Mouse (Mus musculus): ENCODE results near the gene Rora. TPM values are rescaled to one million over a fixed set of nuclear protein-coding genes. Genes with fewer than 3 reads are reported as not detected.

The Rora gene
- polyA plus RNA-seq, 1 experiment from 2014 or later: 9.4 TPM

DNA sequence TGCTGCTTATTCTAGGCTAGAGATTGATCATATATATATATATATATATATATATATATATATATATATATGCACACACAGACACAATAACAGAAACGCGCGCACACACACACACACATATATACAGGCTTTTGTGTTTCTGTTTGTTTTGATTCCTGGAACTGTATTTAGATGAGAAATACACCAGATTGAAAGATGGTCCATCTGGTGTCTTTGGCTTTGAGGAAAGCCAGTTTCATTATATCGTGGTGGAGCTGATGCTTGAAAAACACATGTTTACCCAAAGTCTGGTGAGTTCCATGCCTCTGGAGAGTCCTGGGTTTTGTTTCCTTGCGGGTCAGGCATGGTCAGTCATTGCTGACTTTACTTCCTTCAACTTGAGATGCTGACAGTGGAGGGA, 169.7 kb downstream of the Rora start:
- WGBS: 88% methylated on average over 5 of the region's 5 CpGs
- H3K9me3 ChIP-seq (ENCODE audit: low read length): no peaks in the 10 kb centered on the region
- H3K27ac ChIP-seq (ENCODE audit: low read length): no peak overlapping the region
- peaks cover 26% of the 10 kb centered on the region for H3K4me1 ChIP-seq (ENCODE audit: insufficient read depth, low read length)
- no peaks in the 10 kb centered on the region for H3K36me3 ChIP-seq (ENCODE audit: insufficient read depth, low read length)
- no peak overlapping the region for H3K4me2 ChIP-seq (replicated peaks; ENCODE audit: low read depth, low read length)
- H3K27me3 ChIP-seq (ENCODE audit: insufficient read depth, low read length): no peaks in the 10 kb centered on the region
- no peak for ATAC-seq (ENCODE audit: low FRiP score, low TSS enrichment)
- H3K4me3 ChIP-seq (ENCODE audit: low read length): no peak overlapping the region
- H3K9ac ChIP-seq (replicated peaks; ENCODE audit: low read length): no peak overlapping the region

DNA sequence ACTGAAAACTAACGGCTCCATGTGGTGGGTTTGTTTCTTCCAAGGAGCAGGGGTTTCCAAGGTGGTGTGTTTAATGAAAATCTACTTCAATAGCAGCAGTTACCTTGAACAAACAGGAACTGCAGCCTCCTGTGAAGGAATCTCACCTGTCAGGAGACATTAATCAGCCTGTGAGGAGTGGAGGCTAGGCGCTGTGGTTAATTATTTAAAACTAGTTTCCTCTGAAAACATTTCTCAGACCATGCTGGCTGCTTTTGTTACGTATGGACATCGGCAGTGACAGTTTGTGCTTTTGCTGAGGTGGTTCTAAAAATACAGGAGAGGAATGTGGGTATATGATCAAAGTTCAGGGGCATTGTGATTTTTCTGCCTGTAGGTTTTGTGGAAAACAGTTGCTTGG, 171.5 kb downstream of the Rora start:
- Histone ChIP-seq H3K4me1 (ENCODE audit: insufficient read depth, low read length) (peaks cover 26% of the 10 kb centered on the region), H3K27me3 (ENCODE audit: insufficient read depth, low read length) (no peaks in the 10 kb centered on the region), H3K4me2 (replicated peaks; ENCODE audit: low read depth, low read length) (0 out of 2 replicates have a peak overlapping the region, but pooled peaks have one; percentile 16), H3K4me3 (ENCODE audit: low read length) (no peak overlapping the region), H3K36me3 (ENCODE audit: insufficient read depth, low read length) (no peaks in the 10 kb centered on the region), H3K9me3 (ENCODE audit: low read length) (no peaks in the 10 kb centered on the region), H3K27ac (ENCODE audit: low read length) (peak overlapping the region; percentile 31), H3K9ac (replicated peaks; ENCODE audit: low read length) (no peak overlapping the region)
- ATAC-seq (ENCODE audit: low FRiP score, low TSS enrichment): peak; percentile 67
- 16% methylated on average over 4 of the region's 4 CpGs for WGBS

DNA sequence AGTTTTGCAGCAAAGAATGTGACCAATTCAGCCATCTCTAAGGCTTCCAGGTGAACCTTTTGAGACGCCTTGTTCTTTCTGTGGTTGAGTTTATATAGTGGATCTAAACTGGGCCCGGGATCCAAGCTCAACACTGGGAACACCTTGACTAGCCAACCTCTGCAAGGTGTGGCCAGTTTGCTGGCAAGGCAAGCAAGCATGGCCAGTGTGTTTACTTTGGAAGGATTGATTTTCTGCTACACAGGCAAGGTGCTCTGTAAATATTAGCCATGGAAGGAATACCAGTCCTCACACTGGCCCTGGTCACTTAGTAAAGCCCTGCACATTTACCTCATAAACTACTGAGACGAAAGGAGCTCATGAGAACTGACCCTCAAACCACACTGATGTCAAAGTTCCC, 172.3 kb downstream of the Rora start:
- Histone ChIP-seq H3K9me3 (ENCODE audit: low read length) (no peaks in the 10 kb centered on the region), H3K27me3 (ENCODE audit: insufficient read depth, low read length) (no peaks in the 10 kb centered on the region), H3K4me1 (ENCODE audit: insufficient read depth, low read length) (peaks cover 20% of the 10 kb centered on the region), H3K36me3 (ENCODE audit: insufficient read depth, low read length) (no peaks in the 10 kb centered on the region), H3K4me3 (ENCODE audit: low read length) (no peak overlapping the region), H3K27ac (ENCODE audit: low read length) (peak overlapping the region; percentile 31), H3K9ac (replicated peaks; ENCODE audit: low read length) (no peak overlapping the region), H3K4me2 (replicated peaks; ENCODE audit: low read depth, low read length) (no peak overlapping the region)
- ATAC-seq (ENCODE audit: low FRiP score, low TSS enrichment): peak; percentile 59
- 48% methylated on average over 3 of the region's 3 CpGs for WGBS

DNA sequence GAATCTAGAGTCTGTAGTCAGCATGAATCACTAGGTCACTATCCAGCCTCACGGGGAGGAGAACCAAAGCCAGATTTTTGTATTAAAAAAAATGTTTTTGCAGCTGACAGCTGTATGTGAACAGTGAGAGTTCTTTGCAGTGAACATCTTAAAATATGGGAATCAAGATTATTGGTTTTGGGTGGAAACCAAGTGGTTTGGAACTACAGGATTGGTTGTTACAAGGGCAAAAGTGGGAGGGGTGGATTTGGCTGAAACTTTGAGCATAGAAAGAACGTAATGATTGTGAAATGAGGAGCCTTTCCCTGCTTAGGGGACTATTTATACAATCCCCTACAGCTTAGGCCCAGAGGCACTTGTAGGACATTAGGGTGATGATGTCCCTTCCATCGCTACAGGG, 173.9 kb downstream of the Rora start:
- 60% methylated on average over 3 of the region's 3 CpGs for whole genome bisulfite sequencing
- Histone ChIP-seq H3K27ac (ENCODE audit: low read length) (no peak overlapping the region), H3K9ac (replicated peaks; ENCODE audit: low read length) (no peak overlapping the region), H3K4me2 (replicated peaks; ENCODE audit: low read depth, low read length) (no peak overlapping the region), H3K4me1 (ENCODE audit: insufficient read depth, low read length) (peaks cover 10% of the 10 kb centered on the region), H3K27me3 (ENCODE audit: insufficient read depth, low read length) (no peaks in the 10 kb centered on the region), H3K9me3 (ENCODE audit: low read length) (no peaks in the 10 kb centered on the region), H3K4me3 (ENCODE audit: low read length) (no peak overlapping the region), H3K36me3 (ENCODE audit: insufficient read depth, low read length) (no peaks in the 10 kb centered on the region)
- no peak for ATAC-seq (ENCODE audit: low FRiP score, low TSS enrichment)

DNA sequence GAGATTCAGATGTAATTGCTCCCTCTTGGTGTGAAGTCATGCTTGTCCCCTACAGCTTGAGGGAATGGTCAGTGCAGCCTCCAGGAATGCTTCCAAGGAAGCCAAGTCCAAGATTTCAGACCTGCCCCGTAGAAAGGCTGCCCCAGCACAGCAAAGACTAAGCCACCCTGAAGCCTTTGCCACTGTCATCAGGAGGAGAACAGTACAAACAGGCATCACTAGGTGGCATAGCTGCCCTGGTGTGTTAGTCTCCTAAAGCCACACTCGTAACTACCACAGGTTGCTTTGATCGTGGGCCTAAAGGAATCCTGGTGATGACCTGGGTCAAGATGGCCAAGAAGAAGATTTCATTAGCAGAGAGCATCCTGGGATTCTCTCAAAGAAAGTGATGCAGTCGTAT, 176.3 kb downstream of the Rora start:
- no peak overlapping the region for H3K4me3 ChIP-seq (ENCODE audit: low read length)
- no peaks in the 10 kb centered on the region for H3K36me3 ChIP-seq (ENCODE audit: insufficient read depth, low read length)
- 72% methylated on average over 4 of the region's 4 CpGs for WGBS
- peaks cover 12% of the 10 kb centered on the region for H3K4me1 ChIP-seq (ENCODE audit: insufficient read depth, low read length)
- H3K27me3 ChIP-seq (ENCODE audit: insufficient read depth, low read length): no peaks in the 10 kb centered on the region
- no peak overlapping the region for H3K9ac ChIP-seq (replicated peaks; ENCODE audit: low read length)
- H3K9me3 ChIP-seq (ENCODE audit: low read length): no peaks in the 10 kb centered on the region
- no peak overlapping the region for H3K4me2 ChIP-seq (replicated peaks; ENCODE audit: low read depth, low read length)
- ATAC-seq (ENCODE audit: low FRiP score, low TSS enrichment): no peak
- H3K27ac ChIP-seq (ENCODE audit: low read length): no peak overlapping the region

DNA sequence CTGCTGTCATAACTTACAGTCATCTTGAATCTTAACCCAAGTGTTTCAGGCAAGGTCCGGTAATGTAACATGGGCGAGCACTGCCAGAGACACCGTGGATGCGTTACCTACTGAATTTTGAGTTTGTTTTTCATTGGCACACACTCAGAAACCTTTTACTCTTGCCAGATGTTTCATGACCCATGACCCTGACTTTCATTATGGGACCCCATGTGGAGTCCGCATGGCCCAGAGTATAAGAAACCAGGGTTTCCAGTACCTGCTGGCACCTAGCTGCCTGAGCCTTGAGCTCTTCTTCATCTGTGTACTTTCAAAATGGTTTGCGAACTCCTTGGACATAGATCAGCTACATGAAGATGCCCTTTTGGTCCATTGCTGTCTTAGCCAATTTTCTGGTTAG, 179.7 kb downstream of the Rora start:
- Histone ChIP-seq H3K4me3 (ENCODE audit: low read length) (no peak overlapping the region), H3K27me3 (ENCODE audit: insufficient read depth, low read length) (no peaks in the 10 kb centered on the region), H3K4me1 (ENCODE audit: insufficient read depth, low read length) (0 out of 2 replicates have a peak, but pooled peaks cover 6% of the 10 kb centered on the region), H3K27ac (ENCODE audit: low read length) (no peak overlapping the region), H3K4me2 (replicated peaks; ENCODE audit: low read depth, low read length) (no peak overlapping the region), H3K9ac (replicated peaks; ENCODE audit: low read length) (no peak overlapping the region), H3K36me3 (ENCODE audit: insufficient read depth, low read length) (no peaks in the 10 kb centered on the region), H3K9me3 (ENCODE audit: low read length) (no peaks in the 10 kb centered on the region)
- ATAC-seq (ENCODE audit: low FRiP score, low TSS enrichment): no peak
- 88% methylated on average over 6 of the region's 6 CpGs for WGBS

DNA sequence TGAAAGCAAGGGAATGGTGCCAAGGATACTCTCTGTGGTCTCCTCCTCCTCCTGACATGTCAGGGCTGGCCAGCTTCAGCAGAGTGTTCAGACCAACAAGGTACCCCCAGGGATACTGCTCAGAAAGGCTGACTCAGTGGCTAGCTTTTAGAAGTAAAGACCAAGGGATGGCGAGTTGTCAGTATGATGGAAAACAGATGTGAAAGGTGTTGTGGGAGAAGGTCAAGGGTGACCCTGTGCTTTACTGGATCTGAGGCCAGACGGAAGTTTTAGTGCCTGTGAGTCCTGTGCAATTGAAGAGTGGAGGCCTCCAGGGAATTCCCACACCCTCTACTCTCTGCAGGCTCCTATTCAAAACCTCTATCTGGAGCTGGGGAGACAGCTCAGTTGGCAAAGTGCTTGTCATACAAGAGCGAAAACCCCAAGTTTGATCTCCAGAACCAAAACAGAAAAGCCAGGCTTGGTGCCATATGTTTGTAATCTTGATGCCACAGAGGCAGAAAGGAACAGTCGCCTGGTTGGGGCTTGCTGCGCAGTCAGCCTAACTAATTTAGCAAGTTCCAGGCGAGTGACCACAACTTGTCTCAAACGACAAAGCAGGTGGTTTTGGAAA, 181.6 kb downstream of the Rora start:
- Histone ChIP-seq H3K9ac (replicated peaks; ENCODE audit: low read length) (no peak overlapping the region), H3K36me3 (ENCODE audit: insufficient read depth, low read length) (no peaks in the 10 kb centered on the region), H3K4me2 (replicated peaks; ENCODE audit: low read depth, low read length) (no peak overlapping the region), H3K4me1 (ENCODE audit: insufficient read depth, low read length) (0 out of 2 replicates have a peak, but pooled peaks cover 6% of the 10 kb centered on the region), H3K4me3 (ENCODE audit: low read length) (no peak overlapping the region), H3K27ac (ENCODE audit: low read length) (no peak overlapping the region), H3K27me3 (ENCODE audit: insufficient read depth, low read length) (no peaks in the 10 kb centered on the region), H3K9me3 (ENCODE audit: low read length) (no peaks in the 10 kb centered on the region)
- ATAC-seq (ENCODE audit: low FRiP score, low TSS enrichment): no peak
- 51% methylated on average over 7 of the region's 7 CpGs for WGBS

DNA sequence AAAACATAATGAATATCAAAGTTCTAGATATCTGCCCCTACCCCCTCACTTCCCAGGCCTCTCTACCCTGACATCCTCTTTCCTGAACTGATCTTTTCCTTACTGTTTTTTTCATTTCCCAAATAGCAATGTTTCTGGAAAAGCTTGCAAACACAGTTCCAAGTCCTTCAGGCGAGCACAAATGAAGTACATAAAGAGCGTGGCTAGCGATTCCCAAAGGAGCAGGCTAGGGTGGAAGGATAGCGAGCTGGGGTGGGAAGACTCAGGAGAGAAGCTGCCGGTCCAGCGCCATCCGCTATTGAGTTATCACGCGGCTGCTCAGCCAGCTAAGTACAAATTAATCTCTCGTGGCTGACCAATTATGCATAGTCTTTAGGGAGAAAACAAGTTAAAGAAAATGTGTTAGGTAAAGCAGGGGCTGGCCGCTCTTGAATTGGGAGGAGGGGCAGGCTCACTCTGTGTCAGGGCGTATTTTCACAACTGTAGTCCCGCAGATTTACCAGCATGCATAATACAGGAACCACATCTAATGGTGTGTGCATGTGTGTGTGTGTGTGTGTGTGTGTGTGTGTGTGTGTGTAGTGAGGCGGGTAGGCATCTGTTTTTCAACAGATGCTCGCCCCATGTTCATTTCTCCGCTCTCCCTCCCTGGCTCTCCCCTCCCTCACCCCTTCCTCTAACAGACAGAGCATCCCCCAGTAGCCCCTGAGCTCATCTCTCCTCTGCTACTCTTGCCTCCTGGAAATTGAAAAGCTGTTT, 188.7 kb downstream of the Rora start:
- ATAC-seq (ENCODE audit: low FRiP score, low TSS enrichment): no peak
- H3K27me3 ChIP-seq (ENCODE audit: insufficient read depth, low read length): no peaks in the 10 kb centered on the region
- 73% methylated on average over 16 of the region's 16 CpGs for whole genome bisulfite sequencing

DNA sequence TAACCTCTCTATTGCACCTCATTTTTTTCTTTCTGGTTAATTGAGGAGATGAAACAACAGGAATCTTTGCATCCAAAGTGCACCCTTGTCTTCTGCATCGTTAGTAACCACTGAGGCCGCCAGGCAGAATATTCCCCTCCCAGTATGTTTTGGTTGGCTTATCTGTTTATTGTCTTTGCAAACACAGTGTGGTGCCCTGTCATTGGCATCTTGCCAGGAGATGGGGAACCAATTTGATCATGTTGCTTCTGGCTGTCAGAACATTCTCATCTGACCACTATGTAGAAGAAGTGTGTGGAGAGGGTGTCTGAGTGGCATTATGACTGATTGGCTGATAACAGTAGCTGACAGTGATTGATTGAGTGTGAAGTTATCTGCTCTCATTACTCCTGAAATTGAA, 192.0 kb downstream of the Rora start:
- no peak overlapping the region for H3K9ac ChIP-seq (replicated peaks; ENCODE audit: low read length)
- no peak overlapping the region for H3K4me3 ChIP-seq (ENCODE audit: low read length)
- no peaks in the 10 kb centered on the region for H3K27me3 ChIP-seq (ENCODE audit: insufficient read depth, low read length)
- no peak overlapping the region for H3K4me2 ChIP-seq (replicated peaks; ENCODE audit: low read depth, low read length)
- no peaks in the 10 kb centered on the region for H3K36me3 ChIP-seq (ENCODE audit: insufficient read depth, low read length)
- no peaks in the 10 kb centered on the region for H3K9me3 ChIP-seq (ENCODE audit: low read length)
- 55% methylated on average over 2 of the region's 2 CpGs for WGBS
- ATAC-seq (ENCODE audit: low FRiP score, low TSS enrichment): no peak
- H3K4me1 ChIP-seq (ENCODE audit: insufficient read depth, low read length): no peaks in the 10 kb centered on the region
- no peak overlapping the region for H3K27ac ChIP-seq (ENCODE audit: low read length)

More for the DNA sequence above, 188.7 kb downstream of the Rora start:
- H3K27ac ChIP-seq (ENCODE audit: low read length): no peak overlapping the region
- no peak overlapping the region for H3K9ac ChIP-seq (replicated peaks; ENCODE audit: low read length)
- H3K4me3 ChIP-seq (ENCODE audit: low read length): no peak overlapping the region
- no peak overlapping the region for H3K4me2 ChIP-seq (replicated peaks; ENCODE audit: low read depth, low read length)
- no peaks in the 10 kb centered on the region for H3K36me3 ChIP-seq (ENCODE audit: insufficient read depth, low read length)
- H3K4me1 ChIP-seq (ENCODE audit: insufficient read depth, low read length): no peaks in the 10 kb centered on the region
- no peaks in the 10 kb centered on the region for H3K9me3 ChIP-seq (ENCODE audit: low read length)

DNA sequence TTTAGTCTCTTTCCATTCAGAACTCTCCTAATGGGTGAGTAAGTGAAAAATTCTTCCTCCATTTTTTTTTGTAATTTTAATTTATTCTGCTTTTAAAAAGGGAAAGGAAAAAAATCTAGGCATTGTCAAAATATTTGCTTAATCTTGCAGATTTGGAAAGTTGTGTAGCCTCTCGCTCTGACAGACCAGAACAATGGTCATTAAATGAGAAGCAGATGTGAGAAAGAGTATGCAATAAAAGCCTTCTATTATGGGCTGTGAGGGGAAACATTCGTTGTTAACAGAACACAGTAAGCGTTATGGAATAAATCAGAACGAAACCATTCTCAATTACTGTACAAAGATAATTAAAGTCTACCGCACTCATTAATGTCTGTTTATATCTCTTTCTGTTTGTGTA, 196.7 kb downstream of the Rora start:
- ATAC-seq (ENCODE audit: low FRiP score, low TSS enrichment): no peak
- Histone ChIP-seq H3K4me2 (replicated peaks; ENCODE audit: low read depth, low read length) (no peak overlapping the region), H3K4me1 (ENCODE audit: insufficient read depth, low read length) (no peaks in the 10 kb centered on the region), H3K27me3 (ENCODE audit: insufficient read depth, low read length) (no peaks in the 10 kb centered on the region), H3K9me3 (ENCODE audit: low read length) (no peaks in the 10 kb centered on the region), H3K4me3 (ENCODE audit: low read length) (no peak overlapping the region), H3K27ac (ENCODE audit: low read length) (no peak overlapping the region), H3K36me3 (ENCODE audit: insufficient read depth, low read length) (no peaks in the 10 kb centered on the region), H3K9ac (replicated peaks; ENCODE audit: low read length) (no peak overlapping the region)
- 65% methylated on average over 5 of the region's 5 CpGs for WGBS

Data from kidney, embryonic 16.5 days (tissue).